Mouse (Mus musculus) intestine, embryonic 14.5 days (tissue): ENCODE measurements around the gene Gm525. TPM values are rescaled to one million over a fixed set of nuclear protein-coding genes. Genes with fewer than 3 reads are reported as not detected.

Experiments used
- ATAC-seq: fragments of 200-750 bp; cut with Nextera tagmentation; replicated peaks from 2 replicates; pipeline ENCODE4 v1.8.0; 2017; ENCODE audit warnings: low read depth, moderate number of reproducible peaks, moderate TSS enrichment, moderate library complexity; ENCODE audit not compliant: low FRiP score, low TSS enrichment
- DNase-seq: peaks from one replicate; pipeline ENCODE4 v3.0.0-alpha.2; 2018; ENCODE audit warnings: low spot score
- H3K27ac ChIP-seq: fragments of 300-500 bp; sonication (generic); 2 replicates; pipeline ENCODE4 v1.5.1; 2014; ENCODE audit warnings: low read depth, mild to moderate bottlenecking, control low read depth
- H3K27me3 ChIP-seq: fragments of 300-500 bp; sonication (generic); replicated peaks from 2 replicates; pipeline ENCODE4 v1.6.1; 2014; ENCODE audit warnings: low read length, control low read depth; ENCODE audit not compliant: control insufficient read depth, insufficient read depth
- H3K36me3 ChIP-seq: fragments of 300-500 bp; sonication (generic); 2 replicates; pipeline ENCODE4 v1.6.1; 2014; ENCODE audit warnings: low read length, control low read depth; ENCODE audit not compliant: control insufficient read depth, insufficient read depth
- H3K4me1 ChIP-seq: fragments of 300-500 bp; sonication (generic); replicated peaks from 2 replicates; pipeline ENCODE4 v1.6.1; 2014; ENCODE audit warnings: low read length, control low read depth, mixed read lengths; ENCODE audit not compliant: control insufficient read depth, insufficient read depth
- H3K4me2 ChIP-seq: fragments of 300-500 bp; sonication (generic); 2 replicates; pipeline ENCODE4 v1.6.1; 2014; ENCODE audit warnings: low read length
- H3K4me3 ChIP-seq: fragments of 300-500 bp; sonication (generic); 2 replicates; pipeline ENCODE4 v1.5.1; 2014; ENCODE audit warnings: low read depth, low read length, control low read depth, mixed read lengths
- H3K9ac ChIP-seq: fragments of 300-500 bp; sonication (generic); 2 replicates; pipeline ENCODE4 v1.6.1; 2014; ENCODE audit warnings: mild to moderate bottlenecking, low read length
- H3K9me3 ChIP-seq: fragments of 300-500 bp; sonication (generic); 2 replicates; pipeline ENCODE4 v1.6.1; 2016; ENCODE audit warnings: low read length, control low read depth; ENCODE audit not compliant: control insufficient read depth
- WGBS: fragments of 180-500 bp; shearing (Covaris S2); extraction: QIAGEN DNeasy Blood & Tissue Kit; methylation state at CpG from one replicate; pipeline ENCODE4 v1.1.7; 2014; 5-methylcytosine and 5-hydroxymethylcytosine counted together
- polyA plus RNA-seq: library from polyadenylated mRNA; unstranded; fragments of >200 nt; fragmentation: Nextera tagmentation; extraction: Ambion mirVana; gene quantifications from 2 replicates; pipeline ENCODE4 v1.2.1, GENCODE M21; 2014

The Gm525 gene
- polyA plus RNA-seq, 1 experiment from 2014 or later: 1.1 TPM

DNA sequence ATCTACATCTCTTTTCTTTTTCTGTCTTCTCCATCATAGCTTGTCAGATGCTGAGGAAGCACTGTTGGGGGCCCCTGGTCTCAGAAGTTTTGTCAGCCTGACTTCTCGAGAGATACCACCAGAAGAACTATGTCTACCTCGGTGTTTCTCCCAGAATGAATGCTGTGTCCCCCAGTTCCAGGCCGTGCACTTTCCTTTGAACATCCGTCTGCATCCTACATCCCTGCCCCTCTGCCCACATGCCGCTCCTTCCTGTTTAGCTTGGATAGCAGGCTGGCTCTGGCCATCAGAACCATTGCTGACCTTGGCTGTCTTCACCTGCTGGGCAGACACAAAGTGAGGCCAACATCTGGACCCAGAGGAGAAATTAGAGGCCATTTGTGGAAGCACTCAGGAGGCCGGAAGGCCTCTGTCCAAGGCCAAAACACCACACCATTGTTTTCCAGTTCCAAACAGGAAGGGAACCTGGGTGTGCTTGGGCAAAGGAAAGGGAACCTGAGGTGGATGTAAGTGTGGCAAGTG lies 6.3 kb upstream of the Gm525 start:
- ATAC-seq (no peak), DNase-seq (no peak)
- no peaks in the 10 kb centered on the region for H3K4me1 ChIP-seq
- H3K4me3 ChIP-seq: no peak overlapping the region
- WGBS: 74% methylated on average over 6 of the region's 6 CpGs
- no peaks in the 10 kb centered on the region for H3K9me3 ChIP-seq
- no peak overlapping the region for H3K4me2 ChIP-seq
- no peaks in the 10 kb centered on the region for H3K27me3 ChIP-seq
- H3K9ac ChIP-seq: no peak overlapping the region
- H3K36me3 ChIP-seq: no peaks in the 10 kb centered on the region
- H3K27ac ChIP-seq: no peak overlapping the region

DNA sequence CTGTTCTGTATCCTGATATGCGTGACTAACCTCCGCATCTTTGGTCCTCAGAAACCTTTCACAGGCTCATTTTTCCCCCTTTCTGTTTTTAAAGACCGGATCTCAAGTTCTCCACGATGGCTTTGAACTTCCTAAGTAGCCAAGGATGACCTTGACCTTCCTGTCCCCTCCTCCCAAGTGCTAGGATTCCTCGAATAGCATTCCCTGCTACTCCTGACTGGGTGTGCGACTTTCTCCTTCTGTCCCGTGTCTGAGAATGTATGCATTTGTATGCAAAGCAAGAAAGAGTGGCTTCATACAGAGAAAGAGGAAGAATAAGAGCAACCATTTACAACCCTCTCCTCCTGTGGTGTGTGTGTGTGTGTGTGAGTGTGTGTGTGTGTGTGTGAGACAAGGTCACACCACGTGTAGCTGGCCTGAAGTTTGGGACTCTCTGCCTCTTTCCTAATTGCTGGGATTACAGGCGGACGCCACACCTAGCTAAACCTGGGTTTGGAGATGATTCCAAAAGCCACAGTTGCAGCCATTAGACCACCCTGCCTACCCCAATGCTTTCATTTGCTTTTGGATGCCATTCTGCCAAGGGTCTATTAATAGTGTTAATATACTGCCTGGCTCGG lies 5.7 kb upstream of the Gm525 start:
- DNase-seq: no peak
- ATAC-seq: no peak
- WGBS: 64% methylated on average over 11 of the region's 11 CpGs
- Histone ChIP-seq H3K27me3 (no peaks in the 10 kb centered on the region), H3K27ac (no peak overlapping the region), H3K9ac (no peak overlapping the region), H3K4me2 (no peak overlapping the region), H3K4me3 (no peak overlapping the region), H3K36me3 (no peaks in the 10 kb centered on the region), H3K9me3 (no peaks in the 10 kb centered on the region), H3K4me1 (no peaks in the 10 kb centered on the region)

GRCm38 (mm10) chr11:89068649-89069048 lies 5.0 kb upstream of the Gm525 start:
- no peak for ATAC-seq
- H3K27me3 ChIP-seq: no peaks in the 10 kb centered on the region
- no peaks in the 10 kb centered on the region for H3K36me3 ChIP-seq
- H3K9me3 ChIP-seq: no peaks in the 10 kb centered on the region
- DNase-seq: no peak
- H3K9ac ChIP-seq: no peak overlapping the region
- H3K27ac ChIP-seq: no peak overlapping the region
- WGBS: 93% methylated on average over 14 of the region's 14 CpGs
- no peaks in the 10 kb centered on the region for H3K4me1 ChIP-seq
- H3K4me3 ChIP-seq: no peak overlapping the region
- no peak overlapping the region for H3K4me2 ChIP-seq

GRCm38 (mm10) chr11:89069303-89069702 lies 4.3 kb upstream of the Gm525 start:
- DNase-seq (peak; percentile 78), ATAC-seq (no peak)
- no peaks in the 10 kb centered on the region for H3K9me3 ChIP-seq
- no peak overlapping the region for H3K27ac ChIP-seq
- H3K4me1 ChIP-seq: no peaks in the 10 kb centered on the region
- H3K9ac ChIP-seq: no peak overlapping the region
- no peak overlapping the region for H3K4me2 ChIP-seq
- H3K36me3 ChIP-seq: no peaks in the 10 kb centered on the region
- no peaks in the 10 kb centered on the region for H3K27me3 ChIP-seq
- 30% methylated on average over 6 of the region's 6 CpGs for WGBS
- H3K4me3 ChIP-seq: no peak overlapping the region

- DNase-seq (no peak), ATAC-seq (no peak)
- 75% methylated on average over 5 of the region's 5 CpGs for WGBS
Measured at GRCm38 (mm10) chr11:89071522-89071921, 2.1 kb upstream of the Gm525 start.

GRCm38 (mm10) chr11:89074783-89075413 lies 1.3 kb downstream of the Gm525 start:
- no peaks in the 10 kb centered on the region for H3K4me1 ChIP-seq
- 60% methylated on average over 19 of the region's 19 CpGs for WGBS
- no peak for DNase-seq
- H3K4me2 ChIP-seq: no peak overlapping the region
- no peak overlapping the region for H3K27ac ChIP-seq
- H3K27me3 ChIP-seq: no peaks in the 10 kb centered on the region
- H3K9ac ChIP-seq: no peak overlapping the region
- H3K36me3 ChIP-seq: no peaks in the 10 kb centered on the region
- no peaks in the 10 kb centered on the region for H3K9me3 ChIP-seq
- ATAC-seq: no peak
- no peak overlapping the region for H3K4me3 ChIP-seq

More at GRCm38 (mm10) chr11:89071522-89071921, 2.1 kb upstream of the Gm525 start:
- no peaks in the 10 kb centered on the region for H3K4me1 ChIP-seq
- H3K9ac ChIP-seq: no peak overlapping the region
- H3K27me3 ChIP-seq: no peaks in the 10 kb centered on the region
- no peaks in the 10 kb centered on the region for H3K9me3 ChIP-seq
- H3K4me3 ChIP-seq: no peak overlapping the region
- H3K36me3 ChIP-seq: no peaks in the 10 kb centered on the region
- no peak overlapping the region for H3K4me2 ChIP-seq
- no peak overlapping the region for H3K27ac ChIP-seq

- H3K27me3 ChIP-seq: no peaks in the 10 kb centered on the region
- 53% methylated on average over 4 of the region's 4 CpGs for WGBS
- ATAC-seq (no peak), DNase-seq (no peak)
- no peaks in the 10 kb centered on the region for H3K36me3 ChIP-seq
- no peak overlapping the region for H3K4me2 ChIP-seq
- H3K9ac ChIP-seq: no peak overlapping the region
- H3K4me1 ChIP-seq: no peaks in the 10 kb centered on the region
- no peak overlapping the region for H3K4me3 ChIP-seq
- no peak overlapping the region for H3K27ac ChIP-seq
- no peaks in the 10 kb centered on the region for H3K9me3 ChIP-seq
Measured at GRCm38 (mm10) chr11:89076370-89076821, 2.8 kb downstream of the Gm525 start.

DNA sequence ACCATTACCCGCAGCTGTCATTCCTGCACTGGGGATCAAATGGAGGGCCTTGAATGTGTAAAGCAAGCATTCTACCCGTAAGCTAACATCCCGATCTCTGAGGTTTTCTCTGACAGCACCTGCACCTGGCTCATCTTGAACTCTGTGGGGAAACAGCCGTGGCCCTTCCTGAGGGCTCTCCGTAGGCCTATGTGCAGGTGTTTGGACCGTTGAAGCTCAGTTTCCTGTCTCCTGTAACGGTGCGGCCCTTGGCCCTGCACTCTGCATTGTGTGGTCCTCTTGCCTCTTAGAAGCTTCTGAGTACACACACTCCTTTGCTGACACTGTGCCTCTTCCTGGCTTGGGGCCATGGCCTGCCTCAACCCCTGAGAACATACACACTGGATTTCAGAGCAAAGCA lies 4.0 kb downstream of the Gm525 start:
- Histone ChIP-seq H3K9ac (no peak overlapping the region), H3K4me2 (no peak overlapping the region), H3K9me3 (no peaks in the 10 kb centered on the region), H3K4me1 (no peaks in the 10 kb centered on the region), H3K27ac (no peak overlapping the region), H3K27me3 (no peaks in the 10 kb centered on the region), H3K36me3 (no peaks in the 10 kb centered on the region), H3K4me3 (no peak overlapping the region)
- ATAC-seq: no peak
- no peak for DNase-seq
- whole genome bisulfite sequencing: 78% methylated on average over 8 of the region's 8 CpGs

DNA sequence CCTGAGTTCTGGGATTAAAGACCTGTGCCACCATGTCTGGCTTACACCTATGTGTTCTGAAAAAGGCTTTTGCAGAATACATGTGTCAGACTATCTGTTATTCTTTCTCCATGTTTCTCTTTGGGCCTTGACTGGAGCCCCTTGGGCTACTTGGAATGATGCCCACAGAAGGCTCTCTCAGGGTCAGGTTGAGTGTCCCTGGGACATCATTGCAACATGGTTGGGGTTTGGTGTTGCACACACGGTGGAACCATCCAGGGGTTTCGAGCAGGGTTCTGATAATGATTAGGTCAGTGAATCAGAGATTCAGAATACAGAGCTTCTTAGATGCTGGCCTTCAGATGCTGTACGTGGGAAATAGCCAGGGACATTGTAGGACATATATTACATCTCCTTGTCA lies 4.7 kb downstream of the Gm525 start:
- 92% methylated on average over 3 of the region's 3 CpGs for WGBS
- Histone ChIP-seq H3K27me3 (no peaks in the 10 kb centered on the region), H3K9ac (no peak overlapping the region), H3K4me3 (no peak overlapping the region), H3K36me3 (no peaks in the 10 kb centered on the region), H3K27ac (no peak overlapping the region), H3K9me3 (no peaks in the 10 kb centered on the region), H3K4me2 (no peak overlapping the region), H3K4me1 (no peaks in the 10 kb centered on the region)
- ATAC-seq (no peak), DNase-seq (no peak)
